Mouse (Mus musculus): ENCODE results near the gene Dnmt3a. TPM values are rescaled to one million over a fixed set of nuclear protein-coding genes. Genes with fewer than 3 reads are reported as not detected.

Dnmt3a gene
- total and polyA plus RNA-seq, 3 experiments, result 15.5 to 61.5 (median 23.4) TPM

DNA sequence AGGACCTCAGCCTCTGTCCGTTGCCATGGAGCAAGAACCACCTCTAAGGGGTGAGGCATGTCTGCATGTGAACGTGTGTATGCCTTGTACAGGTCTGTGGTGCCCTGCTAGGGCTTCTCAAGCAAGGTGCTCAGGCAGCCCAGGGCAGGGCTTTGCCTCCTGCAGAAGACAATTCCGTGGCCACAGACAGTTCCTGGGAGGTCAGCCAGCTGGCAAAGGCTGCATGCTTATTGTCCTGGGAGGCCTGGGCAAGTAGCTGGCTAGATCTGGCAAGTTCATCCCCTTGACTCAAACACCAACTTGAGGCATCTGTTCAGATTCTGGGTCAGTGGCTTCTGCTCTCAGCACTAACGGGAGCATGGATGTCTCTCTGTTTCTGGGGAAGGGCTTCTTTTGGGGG is 35.3 kb downstream of the Dnmt3a start:
- in situ Hi-C loops (cut with MboI; ENCODE audit: low pct_ligation_motif_present, low pct_unique_long_range_greater_than_20kb, low sequenced_read_pairs), result loop anchor here (25.0 kb wide), 1 partner anchor 179 kb away; no protein-coding TSS in a partner anchor
- Histone ChIP-seq H3K4me3 (replicated peaks in 1 of 3; ENCODE audit: low read depth in 2 of 3, low read length in 2 of 3, poor library complexity in 1 of 3) (no peak overlapping the region), H3K9me3 (replicated peaks; ENCODE audit: low read length) (no peaks in the 10 kb centered on the region), H3K9ac (ENCODE audit: insufficient read depth, low read depth) (no peak overlapping the region), H3K27me3 (replicated peaks) (no peaks in the 10 kb centered on the region), H3K79me2 (replicated peaks; ENCODE audit: control insufficient read depth, extremely low read depth, insufficient read depth, poor library complexity, severe bottlenecking) (no peaks in the 10 kb centered on the region; the same call in 1 of the 2 replicates), H3K4me2 (ENCODE audit: insufficient read depth, low read depth, poor library complexity, severe bottlenecking) (no peak overlapping the region), H3K27ac (ENCODE audit: insufficient read depth, low read depth) (no peak overlapping the region), H3K36me3 (replicated peaks in 1 of 2; ENCODE audit: control insufficient read depth in 1 of 2, insufficient read depth in 1 of 2, low read length in 1 of 2) (peaks cover 50 to 91% of the 10 kb centered on the region in 2 experiments), H3K4me1 (ENCODE audit: control insufficient read depth in 1 of 2, insufficient read depth in 2 of 2) (peaks cover 16 to 91% of the 10 kb centered on the region in 2 experiments)
- TF ChIP-seq IRF4 (IDR thresholded peaks at IDR 0.05; ENCODE audit: low read depth, low read length) (no peak), E2F4 (IDR thresholded peaks at IDR 0.05; ENCODE audit: insufficient replicate concordance, low read depth, low read length) (no peak), POLR2A (IDR thresholded peaks at IDR 0.05; ENCODE audit: low read depth, low read length) (no peak), JUND (conservative IDR thresholded peaks at IDR 0.05; ENCODE audit: low read depth, low read length) (no peak), MAZ (IDR thresholded peaks at IDR 0.05; ENCODE audit: low read depth, low read length) (no peak), MEF2A (IDR thresholded peaks at IDR 0.05; ENCODE audit: borderline replicate concordance, low read depth, low read length) (no peak), SIN3A (IDR thresholded peaks at IDR 0.05; ENCODE audit: low read length) (no peak), MAFK (IDR thresholded peaks at IDR 0.05; ENCODE audit: insufficient replicate concordance, low read length) (no peak), EP300 (IDR thresholded peaks at IDR 0.05; ENCODE audit: low read length) (no peak), USF1 (IDR thresholded peaks at IDR 0.05; ENCODE audit: low read depth, low read length) (no peak), NRF1 (IDR thresholded peaks at IDR 0.05; ENCODE audit: low read depth, low read length) (no peak), NELFE (IDR thresholded peaks at IDR 0.05; ENCODE audit: low read depth, low read length) (no peak), MXI1 (IDR thresholded peaks at IDR 0.05; ENCODE audit: low read depth, low read length) (no peak), CHD2 (IDR thresholded peaks at IDR 0.05; ENCODE audit: low read length) (no peak), POLR2AphosphoS2 (IDR thresholded peaks at IDR 0.05; ENCODE audit: low read depth, low read length) (no peak), UBTF (IDR thresholded peaks at IDR 0.05; ENCODE audit: low read depth, low read length) (no peak), TBP (conservative IDR thresholded peaks at IDR 0.05; ENCODE audit: low read depth, low read length) (no peak), TCF12 (IDR thresholded peaks at IDR 0.05; ENCODE audit: low read depth, low read length) (no peak)
- dilution Hi-C loops (cut with MboI; ENCODE audit: extremely low pct_ligation_motif_present, extremely low pct_unique_long_range_greater_than_20kb, low sequenced_read_pairs), result no loop called here
- no peak for DNase-seq (ENCODE audit: extremely low read depth)

DNA sequence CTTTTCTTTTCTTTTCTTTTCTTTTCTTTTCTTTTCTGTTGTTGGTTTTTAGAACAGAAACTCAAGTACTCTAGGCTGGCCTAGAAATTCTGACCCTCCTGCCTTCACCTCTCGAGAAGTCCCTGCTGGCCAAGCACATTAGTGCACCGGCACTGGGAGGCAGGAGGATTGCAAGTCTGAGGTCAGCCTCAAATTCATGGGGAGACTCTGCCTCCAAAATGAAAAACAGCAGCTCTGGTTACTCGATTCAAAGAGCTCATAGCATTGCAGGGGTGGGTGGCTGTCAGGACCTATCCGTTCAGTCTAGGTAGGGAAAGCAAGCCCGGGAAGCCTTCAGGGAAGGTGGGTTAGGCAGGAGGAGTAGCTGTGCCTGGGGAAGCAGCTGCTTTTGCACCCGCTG is 37.0 kb downstream of the Dnmt3a start:
- no peak for DNase-seq (ENCODE audit: extremely low read depth)
- Histone ChIP-seq H3K4me1 (ENCODE audit: control insufficient read depth in 1 of 2, insufficient read depth in 2 of 2) (peaks cover 19 to 81% of the 10 kb centered on the region in 2 experiments), H3K4me2 (ENCODE audit: insufficient read depth, low read depth, poor library complexity, severe bottlenecking) (no peak overlapping the region), H3K4me3 (replicated peaks in 1 of 3; ENCODE audit: low read depth in 2 of 3, low read length in 2 of 3, poor library complexity in 1 of 3) (no peak overlapping the region), H3K9ac (ENCODE audit: insufficient read depth, low read depth) (no peak overlapping the region), H3K79me2 (replicated peaks; ENCODE audit: control insufficient read depth, extremely low read depth, insufficient read depth, poor library complexity, severe bottlenecking) (no peaks in the 10 kb centered on the region; the same call in 1 of the 2 replicates), H3K36me3 (replicated peaks in 1 of 2; ENCODE audit: control insufficient read depth in 1 of 2, insufficient read depth in 1 of 2, low read length in 1 of 2) (peaks cover 33 to 74% of the 10 kb centered on the region in 2 experiments), H3K27me3 (replicated peaks) (no peaks in the 10 kb centered on the region), H3K27ac (ENCODE audit: insufficient read depth, low read depth) (no peak overlapping the region), H3K9me3 (replicated peaks; ENCODE audit: low read length) (no peaks in the 10 kb centered on the region)
- no peak for TF ChIP-seq GABPA (IDR thresholded peaks at IDR 0.05; ENCODE audit: insufficient replicate concordance, low read depth, low read length)
- TF ChIP-seq BHLHE40 (IDR thresholded peaks at IDR 0.05; ENCODE audit: low read depth, low read length), result no peak
- no peak for TF ChIP-seq MAZ (IDR thresholded peaks at IDR 0.05; ENCODE audit: low read depth, low read length)
- TF ChIP-seq TCF12 (IDR thresholded peaks at IDR 0.05; ENCODE audit: low read depth, low read length), result no peak
- no peak for TF ChIP-seq USF2 (conservative IDR thresholded peaks at IDR 0.05; ENCODE audit: low read depth, low read length)
- TF ChIP-seq ZKSCAN1 (IDR thresholded peaks at IDR 0.05; ENCODE audit: borderline replicate concordance, low read depth, low read length), result no peak
- no peak for TF ChIP-seq E2F4 (IDR thresholded peaks at IDR 0.05; ENCODE audit: insufficient replicate concordance, low read depth, low read length)
- no peak for TF ChIP-seq HCFC1 (IDR thresholded peaks at IDR 0.05; ENCODE audit: low read depth, low read length)
- no peak for TF ChIP-seq CTCF (conservative IDR thresholded peaks at IDR 0.05 in 1 of 2, IDR thresholded peaks at IDR 0.05 in 1 of 2; ENCODE audit: low read depth in 2 of 2, low read length in 2 of 2)
- dilution Hi-C loops (cut with MboI; ENCODE audit: extremely low pct_ligation_motif_present, extremely low pct_unique_long_range_greater_than_20kb, low sequenced_read_pairs), result no loop called here
- in situ Hi-C loops (cut with MboI; ENCODE audit: low pct_ligation_motif_present, low pct_unique_long_range_greater_than_20kb, low sequenced_read_pairs), result loop anchor here (25.0 kb wide), 1 partner anchor 181 kb away; no protein-coding TSS in a partner anchor

Data from CH12.LX (cell line).